Mouse (Mus musculus): Measurements from ENCODE around the gene Il17rd.
A peak's percentile ranks its signal among the peaks of the same experiment; 100 is the strongest.

The Il17rd gene

DNA sequence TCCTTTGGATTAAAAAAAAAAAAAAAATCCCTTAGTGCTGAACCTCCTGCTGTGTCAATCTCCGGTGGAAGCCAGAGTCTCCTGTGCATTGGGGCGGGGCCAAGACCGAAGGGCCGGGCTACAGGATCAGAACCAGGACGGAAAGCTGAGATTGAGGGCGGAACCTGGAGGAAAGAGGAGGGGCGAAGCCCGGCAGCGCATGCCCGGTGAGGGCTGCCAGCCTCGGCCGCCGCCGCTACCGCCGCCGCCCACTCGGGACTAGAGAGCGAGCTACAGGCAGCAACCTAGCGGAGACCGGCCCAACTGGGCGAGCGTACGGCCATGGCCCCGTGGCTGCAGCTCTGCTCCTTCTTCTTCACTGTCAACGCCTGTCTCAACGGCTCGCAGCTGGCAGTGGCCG, at the start of gene Il17rd:
Gene Il17rd, plus strand, starts transcription at position 159 of the 400 bp plus-strand sequence.
- DNase-seq (ENCODE audit: low spot score in 2 of 2): peak; percentile 82 to 86

DNA sequence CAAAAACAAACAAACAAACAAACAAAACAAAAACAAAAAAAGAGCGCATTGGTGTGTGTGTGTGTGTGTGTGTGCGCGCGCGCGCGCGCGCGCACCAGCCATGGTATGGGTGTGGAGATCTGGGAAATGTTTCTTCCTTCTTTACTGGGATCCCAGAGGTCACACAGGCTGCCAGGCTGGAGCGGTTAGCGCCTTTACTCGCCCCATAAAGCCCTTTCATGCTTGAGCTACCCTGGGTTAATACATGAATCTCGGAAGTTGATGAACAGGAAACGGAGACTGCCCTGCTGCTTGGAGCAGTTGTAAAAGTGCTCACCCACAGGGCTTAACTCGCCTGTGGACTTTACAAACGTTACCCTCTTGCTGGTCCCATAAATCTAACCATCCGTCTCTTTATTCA, 47.1 kb upstream of the Il17rd start:
- no peak for DNase-seq (ENCODE audit: low spot score in 2 of 2)

DNA sequence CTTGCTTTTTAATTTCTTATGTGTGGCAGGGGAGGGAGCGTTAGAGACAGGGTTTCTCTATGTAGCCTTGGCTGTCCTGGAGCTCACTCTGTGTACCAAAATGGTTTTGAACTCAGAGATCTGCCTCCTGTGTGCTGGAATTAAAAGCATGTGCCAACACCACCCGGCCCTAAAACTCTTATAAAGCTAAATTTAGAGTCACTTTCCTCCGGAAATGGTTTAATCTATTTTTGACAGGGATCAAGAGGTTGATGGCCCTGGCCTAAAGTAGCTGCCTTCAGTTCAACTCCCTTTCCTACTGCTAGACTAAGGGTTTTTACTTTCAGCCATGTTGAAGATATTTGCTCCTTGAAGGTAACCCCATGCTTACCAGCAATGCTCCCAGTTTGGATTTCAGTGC, 45.3 kb upstream of the Il17rd start:
- no peak for DNase-seq (ENCODE audit: low spot score in 2 of 2)

DNA sequence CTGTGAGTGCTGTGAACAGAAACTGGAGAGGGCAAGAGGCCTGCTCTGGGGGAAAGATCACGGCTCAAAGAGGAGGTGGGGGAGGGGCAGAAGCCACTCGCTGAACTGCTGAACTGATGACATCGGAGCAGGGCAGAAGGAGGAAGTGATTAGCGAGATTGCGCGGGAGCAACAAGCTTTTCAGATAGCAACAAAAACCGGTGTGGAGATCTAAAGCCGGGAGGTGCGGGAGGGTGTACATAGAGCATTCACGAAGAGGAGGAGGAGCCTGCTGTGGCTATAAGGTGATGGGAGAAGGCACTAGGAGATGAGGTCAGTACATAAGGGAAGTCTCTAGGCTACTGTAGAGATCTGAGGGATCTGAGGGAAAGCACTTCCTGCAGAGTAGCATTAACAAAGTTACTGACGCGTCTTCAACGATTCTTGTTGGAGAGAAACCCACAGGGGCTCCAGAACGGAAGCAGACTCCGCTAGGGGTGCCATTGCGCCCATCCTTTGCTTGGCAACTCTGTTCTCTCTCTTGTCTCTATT, 44.5 kb upstream of the Il17rd start, which contains the start of gene Hesx1:
Gene Hesx1, plus strand, starts transcription at position 206 of the 531 bp plus-strand sequence.
- DNase-seq (ENCODE audit: low spot score in 2 of 2): peak in 1 of 2 experiments; percentile 4

- DNase-seq (ENCODE audit: low spot score in 2 of 2): no peak
Measured at GRCm38 (mm10) chr14:26996257-26996656, 42.5 kb upstream of the Il17rd start.

GRCm38 (mm10) chr14:27000386-27000785, 38.4 kb upstream of the Il17rd start:
- no peak for DNase-seq (ENCODE audit: low spot score in 2 of 2)

DNA sequence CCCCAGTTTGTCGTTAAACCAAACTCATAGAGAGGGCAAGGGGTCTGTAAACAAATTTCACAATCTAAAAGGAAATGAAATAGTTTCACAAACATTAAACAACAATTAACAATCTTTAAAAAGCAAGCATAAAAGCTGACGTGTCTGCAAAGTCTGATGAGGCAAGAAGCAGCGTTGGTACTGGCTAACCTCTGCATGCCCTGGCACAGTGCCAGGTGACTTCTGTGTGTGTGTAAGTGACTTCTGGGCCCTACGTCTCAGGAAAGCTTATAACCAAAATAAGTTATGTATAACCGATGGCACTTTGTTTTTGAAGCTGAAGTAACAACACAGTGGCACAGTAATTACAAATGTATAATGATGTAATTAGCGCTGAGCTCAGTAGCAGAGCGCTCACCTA, 33.8 kb upstream of the Il17rd start:
- no peak for DNase-seq (ENCODE audit: low spot score in 2 of 2)

DNA sequence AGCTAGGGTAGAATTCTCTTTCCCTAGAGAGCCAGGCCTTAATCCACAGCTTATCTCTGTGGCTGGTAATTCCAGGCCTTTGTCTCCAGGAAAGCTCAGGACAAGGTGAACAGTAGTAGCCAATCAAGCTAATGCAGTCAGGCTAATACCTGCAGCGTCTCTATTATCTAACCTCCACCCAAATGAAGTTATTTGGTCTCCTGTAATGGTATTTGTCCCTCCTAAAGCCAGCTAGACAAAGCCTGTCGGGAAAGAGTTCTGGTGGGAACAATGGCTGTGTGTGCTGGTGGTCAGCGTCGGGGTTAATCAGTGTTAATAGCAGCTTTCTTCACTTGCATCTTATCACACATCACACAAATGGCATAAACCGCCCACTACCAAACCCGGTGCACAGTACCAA, 32.8 kb upstream of the Il17rd start:
- DNase-seq (ENCODE audit: low spot score in 2 of 2): no peak

- no peak for DNase-seq (ENCODE audit: low spot score in 2 of 2)
Measured at GRCm38 (mm10) chr14:27011561-27011960, 27.2 kb upstream of the Il17rd start.

DNA sequence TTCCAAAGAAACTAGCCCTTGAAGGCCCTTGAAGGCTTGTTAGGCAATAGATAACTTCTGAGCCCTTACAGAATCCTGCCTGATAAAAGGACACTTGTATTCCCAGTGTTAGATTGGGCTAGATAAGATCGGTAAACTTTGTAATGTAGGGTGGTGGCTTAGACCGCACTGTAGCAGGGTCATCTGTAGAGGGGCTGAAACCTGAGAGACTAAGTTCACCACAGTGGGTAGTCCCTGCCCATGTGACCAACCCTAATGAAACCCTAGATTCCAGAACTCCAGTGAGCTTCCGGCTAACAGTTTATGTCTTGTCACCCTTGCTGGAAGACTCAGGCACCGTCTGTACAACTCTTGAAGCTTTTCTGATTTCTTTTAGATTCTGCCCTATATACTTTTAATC, 25.1 kb upstream of the Il17rd start:
- no peak for DNase-seq (ENCODE audit: low spot score in 2 of 2)

GRCm38 (mm10) chr14:27017936-27018335, 20.8 kb upstream of the Il17rd start:
- DNase-seq (ENCODE audit: low spot score in 2 of 2): no peak

- DNase-seq (ENCODE audit: low spot score in 2 of 2): no peak
Measured at GRCm38 (mm10) chr14:27019850-27020249, 18.9 kb upstream of the Il17rd start.

- DNase-seq (ENCODE audit: low spot score in 2 of 2): peak; percentile 7 to 12
Measured at GRCm38 (mm10) chr14:27022876-27023275, 15.9 kb upstream of the Il17rd start.

DNA sequence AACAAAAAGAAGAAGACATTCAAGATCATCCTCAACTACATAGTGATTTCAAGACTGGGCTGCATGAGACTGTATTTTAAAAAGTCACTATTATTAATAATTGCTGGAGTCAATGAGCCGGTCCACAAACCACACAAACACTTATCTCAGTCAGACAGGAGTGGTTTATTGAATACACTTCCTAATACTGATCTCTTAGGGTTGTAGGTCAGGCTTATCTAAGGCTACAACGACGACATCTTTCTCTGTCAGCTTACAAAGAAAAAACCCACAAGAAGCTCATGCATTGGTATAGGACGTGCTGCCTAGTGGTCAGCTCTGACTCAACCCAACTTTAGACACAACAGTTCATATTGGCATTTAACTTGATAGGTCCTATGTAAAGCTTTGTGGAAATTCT, 14.1 kb upstream of the Il17rd start:
- no peak for DNase-seq (ENCODE audit: low spot score in 2 of 2)

GRCm38 (mm10) chr14:27029771-27030173, 9.0 kb upstream of the Il17rd start:
- DNase-seq (ENCODE audit: low spot score in 2 of 2): peak; percentile 31 to 67

DNA sequence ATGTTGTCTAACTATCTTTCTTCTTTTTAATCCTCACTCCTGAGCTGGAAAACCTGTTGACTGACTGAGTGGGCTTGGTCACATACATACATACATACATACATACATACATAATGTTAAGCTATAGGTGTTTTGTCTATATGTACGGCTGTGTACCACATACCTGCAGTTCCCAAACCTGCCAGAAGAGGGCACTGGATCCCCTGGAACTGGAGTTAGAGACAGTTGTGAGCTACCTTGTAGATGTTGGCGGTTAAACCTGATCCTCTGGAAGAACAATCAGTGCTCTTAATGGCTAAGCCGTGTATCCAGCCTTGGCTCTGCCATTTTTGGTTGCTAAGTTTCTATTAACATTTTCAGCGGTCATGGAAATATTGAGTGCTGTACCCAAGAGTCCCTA, 7.6 kb upstream of the Il17rd start:
- peak; percentile 31 to 63 for DNase-seq (ENCODE audit: low spot score in 2 of 2)

GRCm38 (mm10) chr14:27037513-27037912, 1.2 kb upstream of the Il17rd start:
- no peak for DNase-seq (ENCODE audit: low spot score in 2 of 2)

- DNase-seq (ENCODE audit: low spot score in 2 of 2): no peak
Measured at GRCm38 (mm10) chr14:27039281-27040248, 824 bp downstream of the Il17rd start.

- no peak for DNase-seq (ENCODE audit: low spot score in 2 of 2)
Measured at GRCm38 (mm10) chr14:27040451-27040850, 1.7 kb downstream of the Il17rd start.

DNA sequence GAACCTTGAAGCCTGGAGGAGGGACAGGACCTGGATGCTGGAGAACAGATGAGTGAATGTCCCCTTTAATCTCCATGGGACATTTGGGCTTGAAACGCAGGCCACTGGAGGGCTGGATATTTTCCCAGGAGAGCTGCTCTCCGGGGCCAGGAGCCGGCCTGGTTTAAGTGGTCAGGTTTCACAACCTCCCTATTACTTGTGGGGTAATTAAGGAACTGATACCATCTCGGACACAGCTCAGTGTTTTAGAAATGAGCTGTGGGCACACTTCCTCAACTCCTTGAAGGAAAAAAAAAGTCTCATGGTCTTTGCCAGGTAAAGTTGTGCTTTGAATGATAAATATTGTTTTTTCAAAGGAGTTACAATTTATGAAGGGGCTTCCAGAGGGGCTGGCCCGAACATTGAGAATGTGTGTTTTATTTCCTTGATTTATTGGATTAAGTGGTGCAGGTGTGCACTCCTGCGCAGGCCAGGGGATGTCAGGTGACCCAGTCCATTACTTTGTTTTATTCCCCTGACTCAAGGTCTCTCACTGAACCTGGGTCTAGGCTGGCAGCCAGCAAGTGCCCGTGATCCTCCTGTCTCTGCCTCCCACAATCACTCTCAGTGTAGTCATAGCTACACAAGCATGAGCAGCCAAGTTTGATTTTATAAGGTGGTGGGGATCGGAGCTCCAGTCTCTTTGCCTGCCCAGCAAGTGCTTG, 3.7 kb downstream of the Il17rd start:
- DNase-seq (ENCODE audit: low spot score in 2 of 2): no peak

DNA sequence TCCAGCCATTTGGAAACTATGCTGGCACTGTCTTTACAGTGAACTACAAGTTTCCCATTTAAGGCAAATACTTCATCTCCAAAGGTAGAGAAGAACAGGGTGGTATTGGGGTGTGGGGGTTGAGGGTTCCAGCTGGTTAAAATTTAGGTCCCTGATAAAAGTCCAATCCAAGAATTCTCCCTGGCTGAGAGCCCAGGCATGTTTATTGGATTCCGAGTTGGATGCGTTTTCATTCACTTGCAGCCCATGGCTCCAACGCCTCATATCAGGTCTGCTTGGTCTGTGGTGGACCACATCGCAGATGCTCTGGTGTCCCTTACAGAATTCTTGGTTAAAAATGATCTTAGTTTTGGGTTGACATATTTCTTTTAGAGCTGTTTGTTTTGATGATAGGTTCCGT, 4.7 kb downstream of the Il17rd start:
- no peak for DNase-seq (ENCODE audit: low spot score in 2 of 2)

DNA sequence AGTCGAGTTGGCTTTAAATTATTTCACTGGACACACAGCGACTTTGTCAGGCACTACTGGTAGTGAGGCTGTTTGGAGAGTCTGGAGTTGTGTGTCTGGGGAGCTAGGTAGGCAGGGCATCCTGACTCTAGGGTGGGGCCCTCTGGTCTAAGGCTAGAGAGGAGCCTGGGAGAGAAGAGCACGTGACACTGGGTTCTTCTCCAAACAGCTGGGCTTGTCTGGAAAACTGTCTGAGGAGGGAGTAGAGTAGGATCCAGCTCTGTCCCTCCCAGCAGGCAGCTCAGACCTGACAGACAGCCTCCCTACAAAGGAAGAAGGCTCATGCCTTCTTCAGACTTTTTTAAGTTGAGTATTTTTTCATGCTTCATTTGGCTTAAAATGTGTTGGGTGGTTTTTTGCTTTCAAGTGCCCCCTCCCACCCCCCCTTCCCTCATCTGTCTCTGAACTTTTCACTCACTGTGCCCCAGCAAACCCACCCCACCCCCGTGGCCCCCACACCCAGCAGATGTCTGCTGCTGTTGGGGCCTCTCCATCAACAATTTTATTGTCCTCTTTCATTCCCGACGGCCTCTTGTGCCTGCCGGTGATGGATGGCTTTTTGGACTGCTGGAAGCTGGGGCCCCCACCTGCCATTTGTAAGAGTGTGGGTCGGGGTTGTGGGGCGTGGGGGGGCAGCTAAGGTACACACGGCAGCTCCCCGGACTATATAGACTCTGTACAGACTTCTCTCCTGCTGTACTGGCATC, 5.7 kb downstream of the Il17rd start:
- DNase-seq (ENCODE audit: low spot score in 2 of 2): no peak
